Mouse (Mus musculus) CH12.LX (cell line): Measurements from ENCODE around the gene Srcin1.

Experiments
- CTCF ChIP-seq, 2 experiments: IDR thresholded peaks in 1 of 2; conservative IDR thresholded peaks in 1 of 2; 2 replicates each; pipeline ENCODE4 v1.5.1; 2011 to 2012; ENCODE audit warnings: low read depth in 2 of 2, low read length in 2 of 2, improper control_type of control experiment in 1 of 2, inconsistent platforms in 1 of 2, mild to moderate bottlenecking in 1 of 2, moderate library complexity in 1 of 2
- E2F4 ChIP-seq: IDR thresholded peaks from 2 replicates; pipeline ENCODE4 v1.6.1; 2011; ENCODE audit warnings: low read depth, low read length, improper control_type of control experiment; ENCODE audit not compliant: insufficient replicate concordance
- ELF1 ChIP-seq: IDR thresholded peaks from 2 replicates; pipeline ENCODE4 v1.6.1; 2014; ENCODE audit warnings: low read depth, mild to moderate bottlenecking, inconsistent platforms, low read length, improper control_type of control experiment
- EP300 ChIP-seq: IDR thresholded peaks from 2 replicates; pipeline ENCODE4 v1.6.1; 2011; ENCODE audit warnings: low read length, improper control_type of control experiment
- HCFC1 ChIP-seq: IDR thresholded peaks from 2 replicates; pipeline ENCODE4 v1.6.1; 2012; ENCODE audit warnings: low read depth, mild to moderate bottlenecking, inconsistent platforms, low read length, improper control_type of control experiment
- MEF2A ChIP-seq: IDR thresholded peaks from 2 replicates; pipeline ENCODE4 v1.6.1; 2014; ENCODE audit warnings: low read depth, mild to moderate bottlenecking, inconsistent platforms, low read length, improper control_type of control experiment, borderline replicate concordance
- POLR2A ChIP-seq: IDR thresholded peaks from 2 replicates; pipeline ENCODE4 v1.6.1; 2011; ENCODE audit warnings: low read depth, mild to moderate bottlenecking, improper control_type of control experiment, low read length
- TCF12 ChIP-seq: IDR thresholded peaks from 2 replicates; pipeline ENCODE4 v1.6.1; 2014; ENCODE audit warnings: low read depth, mild to moderate bottlenecking, inconsistent platforms, low read length, improper control_type of control experiment

DNA sequence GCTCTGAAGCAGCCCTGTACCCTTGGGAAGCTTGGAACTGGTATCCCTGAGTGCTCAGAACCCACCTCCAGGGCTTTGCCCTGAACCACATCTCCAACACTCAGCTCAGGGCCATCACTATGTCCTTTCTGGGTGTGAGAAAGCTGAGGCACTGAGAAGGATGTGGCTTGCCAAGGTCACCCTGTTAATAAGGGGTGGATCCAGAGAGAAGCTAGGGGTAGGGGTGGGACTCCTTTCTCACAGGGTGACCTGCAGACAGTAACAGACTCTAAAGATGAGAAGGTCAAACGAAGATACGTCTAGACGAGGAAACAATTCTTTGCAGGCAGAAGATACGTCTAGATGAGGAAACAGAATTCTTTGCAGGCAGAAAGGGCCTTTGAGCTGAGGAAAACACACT is 73.1 kb downstream of the Srcin1 start:
- TF ChIP-seq TCF12 (no peak), CTCF (conservative IDR thresholded peaks at IDR 0.05 in 1 of 2, IDR thresholded peaks at IDR 0.05 in 1 of 2; ENCODE audit: low read depth in 2 of 2, low read length in 2 of 2) (no peak), EP300 (no peak), ELF1 (no peak), POLR2A (no peak), MEF2A (no peak), HCFC1 (no peak), E2F4 (no peak)
